Mouse (Mus musculus) kidney, postnatal 4 days (tissue): ENCODE measurements at regions not wholly inside any gene's neighbourhood (a gene's known extent, or its start where the extent isn't known, plus 50 kb on each side); places are given as distances from the start of the nearest gene placed in this dataset.
A peak's percentile ranks its signal among the peaks of the same experiment; 100 is the strongest.

ENCODE experiments used
- DNase-seq, 2 experiments: peaks; one replicate each; pipeline ENCODE4 v3.0.0; 2021; ENCODE audit warnings: mixed read lengths in 2 of 2

DNA sequence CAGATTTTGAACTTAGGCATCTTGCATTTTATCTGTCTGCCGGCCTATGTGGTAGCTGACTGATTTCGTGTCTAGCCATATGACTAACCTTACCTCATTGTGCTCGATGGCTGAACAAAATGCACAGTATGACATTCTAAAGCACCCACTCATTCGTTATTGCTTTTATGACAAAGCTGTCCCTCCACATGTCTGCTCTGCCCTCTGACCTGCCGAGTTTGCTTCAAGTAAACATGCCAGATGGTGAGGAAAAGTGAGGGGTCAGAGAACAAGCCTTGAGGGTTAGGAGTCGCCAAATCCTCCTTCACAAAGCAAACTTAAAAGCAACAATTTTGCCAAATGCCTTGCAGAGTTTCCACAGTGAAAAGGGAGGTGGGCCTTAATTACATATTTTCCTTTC, 196.0 kb upstream of the Elavl2 start:
- no peak for DNase-seq

DNA sequence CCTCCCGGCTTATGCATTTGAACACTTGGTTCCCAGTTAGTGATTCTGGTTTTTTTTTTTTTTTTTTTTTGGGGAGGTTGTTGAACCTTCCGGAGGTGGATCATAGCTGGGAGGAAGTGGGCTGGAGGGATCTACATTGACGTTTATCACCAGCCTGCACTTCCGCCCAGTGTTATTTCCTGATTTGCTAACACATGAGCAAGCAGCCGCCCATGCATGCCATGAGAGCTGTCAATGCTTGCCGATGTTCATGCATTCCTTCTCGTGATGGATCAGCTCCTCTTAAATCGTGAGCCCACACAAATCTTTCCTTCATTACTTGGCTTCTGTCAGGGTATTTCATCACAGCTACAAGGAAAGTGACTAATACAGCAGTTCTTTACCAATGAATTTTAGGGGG, 195.2 kb upstream of the Elavl2 start:
- DNase-seq, result peak in 1 of 2 experiments; percentile 1

DNA sequence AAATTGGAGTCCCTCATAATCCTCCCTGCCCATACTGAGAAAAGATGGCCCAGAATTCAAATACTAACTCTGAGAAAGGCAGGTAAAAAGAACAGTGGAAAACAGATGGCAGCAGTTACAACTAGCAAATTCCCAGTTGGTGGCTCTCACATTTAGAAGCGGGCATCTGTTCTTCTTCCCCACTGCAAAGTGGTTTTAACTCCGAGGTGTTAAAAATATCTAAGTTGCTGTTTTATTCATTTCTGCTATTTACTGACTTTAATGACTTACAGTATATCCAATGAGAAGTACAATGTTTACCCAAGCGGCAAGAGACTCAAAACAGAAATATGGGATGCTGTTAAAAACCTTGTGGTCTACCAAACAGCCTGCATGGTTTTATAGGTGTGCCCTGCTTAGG, 189.2 kb upstream of the Elavl2 start:
- DNase-seq, result no peak

DNA sequence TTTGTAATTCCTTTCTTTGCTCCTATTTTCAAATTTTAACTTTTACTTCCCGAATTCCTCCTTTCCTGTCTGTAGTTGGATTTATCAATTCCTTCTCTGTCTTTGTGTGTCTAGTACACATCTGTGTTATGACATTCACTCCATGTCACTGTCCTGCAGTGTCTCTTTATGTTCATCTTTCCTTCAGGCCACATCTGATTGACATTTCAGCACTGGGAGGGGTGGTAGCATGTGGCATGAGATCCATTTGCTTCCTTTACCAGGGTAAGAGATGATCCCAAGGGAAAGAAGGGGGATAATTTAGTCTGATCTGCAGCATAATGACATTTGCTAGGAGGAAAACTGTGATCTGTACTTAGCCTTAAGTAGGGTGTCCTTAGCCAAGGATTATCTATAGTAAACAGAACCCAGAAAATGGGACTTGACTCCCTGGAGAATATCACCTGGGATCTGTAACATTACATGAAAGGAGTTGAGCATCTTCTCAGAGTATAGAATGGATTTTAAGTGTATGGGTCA, 187.0 kb upstream of the Elavl2 start:
- DNase-seq, result no peak

- DNase-seq, result no peak
These were observed 182.4 kb upstream of the Elavl2 start for GRCm38 (mm10) chr4:91583035-91583434.

- DNase-seq, result no peak
These were observed 156.9 kb upstream of the Elavl2 start for GRCm38 (mm10) chr4:91557452-91557851.

GRCm38 (mm10) chr4:91556959-91557358, 156.4 kb upstream of the Elavl2 start:
- no peak for DNase-seq

- DNase-seq, result no peak
These were observed 123.8 kb upstream of the Elavl2 start for GRCm38 (mm10) chr4:91524367-91524766.

DNA sequence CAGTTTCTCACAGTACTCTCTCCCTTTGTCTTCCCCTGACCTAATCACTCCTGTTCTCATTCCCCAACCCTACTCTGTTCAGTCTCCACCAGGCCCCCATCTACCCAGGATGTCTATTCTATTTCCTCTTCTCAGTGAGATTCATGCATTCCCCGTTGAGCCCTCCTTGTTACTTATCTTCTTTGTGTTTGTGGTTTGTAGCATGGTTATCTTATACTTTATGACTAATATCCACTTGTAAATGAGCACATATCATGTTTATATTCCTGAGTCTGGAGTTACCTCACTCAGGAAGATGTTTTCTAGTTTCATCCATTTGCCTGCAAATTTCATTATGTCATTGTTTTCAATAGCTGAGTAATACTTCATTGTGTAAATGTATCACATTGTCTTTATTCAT, 111.0 kb upstream of the Elavl2 start:
- DNase-seq, result no peak

- DNase-seq, result no peak
These were observed 109.4 kb upstream of the Elavl2 start for GRCm38 (mm10) chr4:91509937-91510336.

- no peak for DNase-seq
These were observed 102.7 kb upstream of the Elavl2 start for GRCm38 (mm10) chr4:91503273-91503672.

DNA sequence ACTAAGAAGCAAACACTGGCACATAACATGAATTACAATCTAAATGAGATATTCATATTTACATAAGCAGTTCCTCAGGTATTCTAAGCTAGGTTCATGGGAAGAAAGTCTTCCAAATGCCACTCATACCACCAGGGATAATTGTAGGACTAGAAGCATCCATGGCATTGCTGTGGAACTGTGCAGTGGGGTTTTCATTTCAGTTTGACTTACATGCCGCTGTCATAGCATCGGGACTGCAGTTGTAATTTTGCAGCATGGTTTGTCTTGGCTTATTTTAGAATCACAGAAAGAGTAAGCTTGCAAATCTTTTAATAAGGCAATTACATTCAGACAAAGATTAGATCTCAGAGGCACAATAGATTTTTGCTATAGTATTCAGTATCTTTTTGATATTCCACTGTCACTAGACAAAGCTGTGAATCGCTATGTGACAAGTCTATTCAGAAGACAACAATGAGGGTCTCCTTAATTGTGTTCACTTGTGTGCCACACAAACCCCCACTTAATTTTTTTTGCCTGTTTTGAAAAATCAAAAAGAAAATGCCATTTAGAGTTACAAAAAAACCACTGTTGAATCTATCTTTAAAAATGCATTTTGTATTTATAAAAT, 81.4 kb upstream of the Elavl2 start:
- DNase-seq, result no peak
